Mouse (Mus musculus) adrenal gland, adult (tissue): ENCODE measurements around the gene Efcab9.

Experiments
- DNase-seq, 2 experiments: peaks; one replicate each; pipeline ENCODE4 v3.0.0; 2022 to 2023; ENCODE audit warnings: low spot score in 1 of 2; ENCODE audit not compliant: inconsistent age in 2 of 2

Efcab9 gene

DNA sequence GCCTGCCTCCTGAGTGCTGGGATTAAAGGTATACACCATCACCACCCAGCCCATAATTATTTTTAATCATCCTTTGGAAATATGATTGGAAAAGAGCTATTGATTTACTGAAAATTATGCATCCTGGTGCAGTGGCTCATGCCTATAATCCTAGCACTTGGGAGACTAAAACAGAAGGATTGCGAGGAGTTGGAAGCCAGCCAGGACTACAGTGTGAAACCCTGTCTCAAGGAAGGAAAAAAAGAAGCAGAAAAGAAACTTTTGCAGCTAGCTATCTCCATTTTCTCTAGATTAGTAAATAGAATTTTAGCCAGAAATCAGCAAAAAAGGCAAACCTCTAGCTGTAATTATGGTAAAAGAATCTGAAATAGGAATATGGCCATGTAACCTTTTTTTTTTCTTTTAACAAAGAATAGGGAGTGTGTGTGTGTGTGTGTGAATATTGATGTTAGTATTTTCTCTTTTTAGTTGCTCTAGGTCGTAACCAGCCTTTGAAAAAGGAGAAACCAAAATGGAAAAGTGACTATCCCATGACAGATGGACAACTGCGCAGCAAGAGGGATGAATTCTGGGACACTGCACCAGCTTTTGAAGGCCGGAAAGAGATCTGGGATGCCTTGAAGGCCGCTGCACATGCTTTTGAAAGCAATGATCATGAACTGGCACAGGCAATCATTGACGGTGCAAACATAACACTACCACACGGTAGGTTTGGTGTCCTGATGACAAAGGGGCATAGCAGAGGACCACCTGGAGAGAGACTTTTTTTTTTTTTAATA is 32.9 kb downstream of the Efcab9 start:
- DNase-seq = peak; percentile 30 to 73

DNA sequence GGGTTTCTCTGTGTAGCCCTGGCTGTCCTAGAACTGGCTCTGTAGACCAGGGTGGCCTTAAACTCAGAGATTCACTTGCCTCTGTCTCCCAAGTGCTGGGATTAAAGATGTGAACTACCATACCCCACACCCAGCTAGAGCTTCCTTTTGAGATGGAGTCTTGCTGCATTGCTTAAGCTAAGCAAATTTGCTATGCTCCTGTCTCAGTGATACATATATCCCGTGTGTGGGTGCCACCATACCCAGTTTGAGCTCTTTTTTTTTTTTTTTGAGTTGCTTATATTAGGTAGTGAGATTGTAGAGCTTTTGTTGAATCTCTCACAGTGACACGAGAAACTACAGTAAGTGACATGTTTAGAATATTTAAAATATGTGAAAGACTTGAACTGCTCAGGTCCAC is 36.6 kb downstream of the Efcab9 start:
- no peak for DNase-seq

DNA sequence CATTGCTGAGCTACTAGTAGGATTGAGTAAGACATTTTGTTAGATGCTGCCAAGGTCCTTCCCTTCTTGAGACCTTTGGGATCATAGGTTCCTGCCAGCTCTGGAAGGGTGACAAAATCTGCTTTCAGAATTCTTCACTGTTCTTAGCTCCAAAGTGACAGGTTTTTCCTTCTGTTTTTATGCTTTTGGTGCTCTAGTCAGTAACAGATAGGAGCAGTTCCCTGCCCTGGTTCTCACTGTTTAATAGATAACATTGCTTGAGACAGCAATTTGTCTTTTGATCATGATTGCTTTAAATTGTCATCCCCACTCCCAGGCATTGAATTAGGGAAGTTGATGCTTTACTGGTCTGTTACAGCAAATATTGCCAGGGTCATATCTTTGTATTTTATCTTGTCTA is 38.6 kb downstream of the Efcab9 start:
- peak in 1 of 2 experiments; percentile 78 for DNase-seq

DNA sequence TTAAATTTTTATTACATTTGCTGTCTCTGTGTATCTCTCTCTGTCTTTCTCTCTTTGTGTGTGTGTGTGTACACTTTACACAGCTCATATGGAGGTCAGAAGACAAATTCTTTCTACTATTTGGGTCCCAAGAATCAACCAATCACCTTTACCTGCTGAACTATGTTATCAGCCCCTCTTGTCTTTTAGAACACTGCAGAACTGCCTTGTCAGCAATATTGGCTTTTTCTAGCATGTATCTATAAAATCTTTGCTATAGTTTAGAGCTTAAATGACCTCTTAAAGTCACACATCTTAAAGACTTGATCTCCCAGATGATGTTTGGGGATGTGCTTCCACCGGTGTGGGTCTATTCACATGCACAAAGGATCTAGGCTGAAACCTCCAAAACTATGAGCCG is 40.8 kb downstream of the Efcab9 start:
- DNase-seq = no peak

DNA sequence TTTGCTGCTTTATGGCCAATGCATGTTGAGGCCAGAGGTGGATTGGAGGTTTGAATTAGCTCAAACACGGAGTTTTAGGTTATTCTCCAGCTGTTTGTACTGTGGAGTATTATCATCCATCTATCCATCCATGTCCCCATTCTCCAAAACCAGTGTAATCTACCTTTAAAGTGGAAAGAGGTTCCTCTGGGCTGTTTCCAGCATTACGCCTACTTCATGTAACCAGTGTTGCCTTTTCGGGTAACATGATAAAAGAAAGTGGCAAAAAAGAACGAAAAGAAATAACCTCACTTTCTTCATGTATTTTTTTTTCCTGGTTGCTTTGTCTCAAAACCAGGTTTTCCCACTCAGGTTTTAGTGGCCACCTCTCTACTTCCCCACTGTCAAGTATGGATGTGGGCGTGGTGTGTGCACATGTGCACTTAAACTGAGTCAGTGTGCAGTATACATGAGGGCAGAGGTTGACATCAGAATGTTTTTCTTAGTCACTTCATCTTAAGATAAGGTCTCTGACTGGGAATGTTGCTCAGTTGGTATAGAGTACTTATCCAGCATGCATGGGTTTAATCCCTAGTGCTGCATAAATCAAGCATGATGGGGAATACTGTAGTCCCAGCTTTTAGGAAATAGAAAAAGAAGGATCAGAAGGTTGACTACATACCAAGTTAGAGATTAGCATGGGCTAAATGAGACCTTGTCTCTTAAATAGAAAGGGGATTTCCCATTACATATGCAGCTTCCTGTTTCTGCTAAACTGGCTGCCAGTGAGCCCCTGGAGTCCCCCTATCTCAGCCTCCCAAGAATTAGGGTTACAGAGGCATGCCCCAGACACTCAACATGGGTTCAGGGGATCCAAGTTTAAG is 42.8 kb downstream of the Efcab9 start:
- DNase-seq = no peak

DNA sequence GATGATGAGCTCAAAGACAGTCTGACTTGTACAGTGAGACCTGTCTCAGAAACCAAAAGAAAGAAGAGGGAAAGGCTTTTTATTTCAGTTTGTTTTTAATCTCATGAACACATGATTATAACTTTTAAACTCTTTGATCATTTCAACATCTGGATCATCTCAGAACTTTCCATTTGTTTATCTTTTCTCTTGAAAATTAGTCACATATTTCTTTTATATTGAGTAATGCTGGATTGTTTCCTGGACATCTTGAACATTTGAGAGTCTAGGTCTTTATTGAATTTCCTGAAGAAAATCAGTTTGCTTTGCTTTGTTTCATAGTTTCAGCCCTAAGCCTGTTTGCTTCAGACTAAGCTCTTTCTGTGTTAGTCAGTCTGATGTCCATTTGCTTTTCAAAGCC is 43.5 kb downstream of the Efcab9 start:
- DNase-seq = no peak

DNA sequence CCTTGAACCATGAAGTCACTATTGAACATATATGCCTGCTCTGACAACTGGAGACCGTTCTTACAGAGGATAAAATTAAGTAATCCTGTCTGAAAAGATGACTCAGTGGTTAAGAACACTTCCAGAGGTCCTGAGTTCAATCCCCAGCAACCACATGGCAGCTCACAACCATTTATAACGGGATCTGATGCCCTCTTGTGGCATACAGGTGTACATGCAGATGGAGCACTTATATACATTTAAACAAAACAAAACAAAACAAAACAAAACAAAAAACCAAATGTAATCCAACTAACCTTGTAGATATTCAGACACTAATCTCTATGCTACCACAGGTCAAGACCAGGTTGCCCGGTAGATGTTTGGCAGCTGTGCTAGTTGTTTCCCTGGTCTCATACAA is 44.4 kb downstream of the Efcab9 start:
- DNase-seq = no peak

DNA sequence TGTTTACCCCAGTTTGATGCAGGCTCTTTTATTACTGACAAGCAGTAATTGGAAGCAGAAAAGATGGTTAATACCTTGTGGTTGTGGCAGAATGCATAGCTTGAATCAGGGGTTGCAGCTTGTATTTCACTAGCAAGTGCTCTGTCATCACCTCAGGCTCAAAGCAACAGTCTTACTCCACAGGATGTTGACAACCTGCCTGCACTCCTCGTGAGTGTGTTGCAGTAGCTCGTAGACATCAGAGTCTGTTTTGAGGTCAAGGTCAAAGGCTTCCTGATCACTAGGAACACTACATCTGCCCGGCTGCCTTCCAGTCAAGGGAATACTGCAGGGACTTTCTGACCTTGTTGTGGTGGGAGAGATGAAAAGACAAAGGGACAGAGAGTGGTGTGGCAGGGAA is 45.3 kb downstream of the Efcab9 start:
- no peak for DNase-seq

DNA sequence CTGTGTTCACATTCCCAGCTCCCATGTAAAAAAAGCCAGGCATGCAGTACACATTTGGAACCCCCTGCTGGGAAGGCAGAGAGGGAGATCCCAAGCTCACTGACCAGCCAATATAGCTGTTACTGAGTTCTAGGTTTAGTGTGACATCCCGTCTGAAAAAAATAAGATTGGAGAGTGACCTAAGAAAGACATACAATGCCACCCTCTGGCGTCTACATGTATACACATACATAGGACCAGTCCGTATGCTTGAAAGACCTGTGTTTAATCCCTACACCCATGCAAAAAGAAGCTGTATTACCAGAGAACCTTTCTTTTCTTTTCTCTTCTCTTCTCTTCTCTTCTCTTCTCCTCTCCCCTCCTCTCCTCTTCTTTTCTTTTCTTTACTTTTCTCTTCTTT is 46.6 kb downstream of the Efcab9 start:
- DNase-seq = no peak

DNA sequence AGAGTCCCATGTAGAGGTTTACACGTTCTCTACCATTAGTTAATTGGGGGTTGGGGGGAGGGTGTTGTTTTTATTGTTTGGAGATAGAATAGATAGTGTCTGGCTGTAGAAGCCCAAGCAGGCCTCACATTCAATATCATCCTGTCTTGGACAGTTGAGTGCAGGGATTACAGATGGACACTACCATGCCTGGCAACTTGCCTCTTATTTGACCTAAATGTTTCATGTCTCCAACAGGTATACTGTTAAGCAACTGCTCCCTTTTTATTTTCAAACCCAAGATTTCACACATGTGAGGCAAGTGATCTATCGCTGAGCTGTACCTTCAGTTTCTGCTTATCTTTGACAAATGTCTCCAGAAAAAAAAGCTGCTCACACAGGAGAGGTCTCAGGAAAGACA is 50.4 kb downstream of the Efcab9 start:
- DNase-seq = no peak

DNA sequence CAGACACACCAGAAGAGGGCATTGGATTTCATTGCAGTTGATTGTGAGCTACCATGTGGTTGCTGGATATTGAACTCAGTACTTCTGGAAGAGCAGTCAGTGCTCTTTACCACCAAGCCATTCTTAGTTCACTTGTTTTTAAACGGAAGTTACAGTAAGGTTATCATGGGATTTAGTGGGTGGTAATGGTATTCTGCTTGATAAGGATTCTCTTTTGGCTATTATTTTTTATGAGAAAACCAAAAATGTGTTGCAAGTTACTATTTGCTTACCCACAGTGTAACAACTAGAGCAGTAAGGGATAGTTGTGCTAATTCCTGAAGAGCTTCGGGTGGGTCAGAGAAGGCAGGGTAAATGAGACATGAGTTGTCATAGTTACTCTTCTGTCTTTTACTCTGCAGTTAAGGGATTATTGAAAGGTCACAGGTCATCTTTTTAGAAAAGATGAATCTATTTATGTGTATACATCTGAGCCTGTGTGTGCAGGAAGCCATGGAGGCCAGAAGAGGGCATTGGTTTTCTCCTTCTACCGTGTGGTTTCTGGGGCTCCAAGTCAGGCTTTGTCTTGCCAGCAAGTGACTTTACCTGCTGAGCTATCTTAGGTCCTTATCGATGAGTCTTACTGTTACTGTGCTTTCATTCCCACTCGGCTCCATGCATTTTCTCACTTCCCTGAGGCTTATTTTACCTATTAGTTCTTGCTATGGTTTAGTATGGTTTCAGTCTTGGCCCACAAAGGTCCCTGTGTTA is 56.2 kb downstream of the Efcab9 start:
- no peak for DNase-seq

DNA sequence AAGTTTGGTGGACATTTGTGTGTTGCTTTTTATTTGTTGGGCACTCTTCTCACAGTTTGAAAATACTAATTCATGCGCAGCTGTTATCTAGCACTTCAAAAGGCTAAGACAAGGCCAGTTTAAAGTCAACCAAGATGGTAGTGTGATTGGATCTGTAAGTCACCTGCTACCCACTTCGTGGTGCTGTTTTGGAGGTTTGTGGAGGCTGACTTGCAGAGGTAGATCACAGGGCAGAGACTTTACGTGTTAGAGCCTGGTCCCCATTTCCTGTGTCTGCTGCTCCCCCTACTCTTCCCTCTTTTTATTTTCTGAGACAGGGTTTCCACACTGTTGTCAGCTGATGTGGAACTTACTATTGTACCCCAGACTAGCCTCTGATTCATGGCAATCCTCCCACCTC is 57.2 kb downstream of the Efcab9 start:
- no peak for DNase-seq
